Mouse (Mus musculus): ENCODE results near the gene Slc39a13.
"Not testable (repeated sequence)": the region's sequence is repeated elsewhere in the genome, so short reads cannot be mapped to it uniquely, and the experiment has no call there.

Slc39a13 gene

DNA sequence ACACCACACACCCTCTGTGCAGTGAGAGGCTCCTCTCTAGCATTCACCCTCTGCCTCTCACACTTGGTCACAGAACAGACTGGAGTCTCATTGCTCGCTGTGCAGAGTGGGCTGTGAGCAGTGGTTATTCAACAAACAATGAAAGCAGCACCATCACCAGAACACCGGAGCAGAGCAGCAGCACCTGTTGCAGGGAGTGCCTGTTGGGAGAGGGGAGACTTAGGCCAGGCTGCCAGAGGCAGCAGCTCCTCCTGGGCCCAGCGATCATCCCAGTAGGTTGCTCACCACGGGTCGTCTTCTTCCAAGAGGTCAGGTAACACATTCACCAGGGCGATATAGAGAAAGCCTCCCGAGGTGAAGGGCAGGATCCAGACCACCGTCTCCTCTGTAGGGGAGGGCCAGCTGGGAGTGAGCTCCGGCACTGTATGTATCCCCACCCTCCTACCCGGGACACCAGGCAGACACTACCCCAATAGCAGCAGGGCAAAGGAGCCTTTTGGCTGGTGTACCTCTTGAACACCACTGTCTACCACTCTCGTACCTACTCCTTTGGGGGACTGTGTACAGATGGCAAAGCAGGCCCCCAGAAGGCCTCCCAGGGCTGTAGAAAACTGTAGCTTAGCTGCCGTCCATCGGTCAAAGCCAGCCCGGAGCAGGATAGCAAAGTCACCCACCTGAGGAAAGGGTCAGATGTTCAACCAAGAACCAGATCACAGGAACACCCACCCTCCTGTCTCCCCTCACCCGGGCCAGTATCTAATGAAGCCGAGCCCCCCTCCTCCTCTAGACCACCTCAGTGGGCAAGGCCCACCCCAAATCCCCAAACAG lies 7.2 kb downstream of the Slc39a13 start:
- no peak for DNase-seq

DNA sequence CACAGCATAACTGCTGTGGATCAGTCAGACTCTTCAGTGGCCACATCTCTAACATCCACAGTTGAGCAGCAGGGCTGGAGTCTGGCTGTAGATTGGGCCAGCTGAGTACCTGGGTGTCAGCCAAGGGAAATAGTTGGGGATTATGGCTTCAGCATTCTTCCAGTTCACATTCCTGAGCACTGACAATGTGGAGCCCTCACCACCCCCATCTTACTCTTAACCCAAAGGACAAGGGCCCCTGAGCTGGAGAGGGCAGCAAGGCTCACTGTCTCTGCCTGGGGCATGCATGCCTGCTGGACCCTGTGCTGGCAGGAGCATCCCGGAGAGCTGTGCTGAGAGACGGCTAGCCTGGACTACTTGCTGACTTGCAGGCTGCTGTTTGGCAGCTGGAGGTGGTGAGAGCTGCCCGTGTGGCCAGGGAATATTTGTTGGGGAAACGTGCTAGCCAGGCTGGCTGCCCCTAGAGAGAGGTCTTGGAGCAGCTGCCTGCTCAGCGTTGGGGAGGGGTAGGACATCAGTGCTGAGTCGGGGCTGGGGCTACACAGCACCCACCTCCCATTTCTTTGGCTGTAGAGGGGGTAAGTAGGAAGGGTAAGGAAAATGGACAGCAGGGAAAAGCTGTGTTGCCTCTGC lies 8.3 kb downstream of the Slc39a13 start:
- DNase-seq = no peak

DNA sequence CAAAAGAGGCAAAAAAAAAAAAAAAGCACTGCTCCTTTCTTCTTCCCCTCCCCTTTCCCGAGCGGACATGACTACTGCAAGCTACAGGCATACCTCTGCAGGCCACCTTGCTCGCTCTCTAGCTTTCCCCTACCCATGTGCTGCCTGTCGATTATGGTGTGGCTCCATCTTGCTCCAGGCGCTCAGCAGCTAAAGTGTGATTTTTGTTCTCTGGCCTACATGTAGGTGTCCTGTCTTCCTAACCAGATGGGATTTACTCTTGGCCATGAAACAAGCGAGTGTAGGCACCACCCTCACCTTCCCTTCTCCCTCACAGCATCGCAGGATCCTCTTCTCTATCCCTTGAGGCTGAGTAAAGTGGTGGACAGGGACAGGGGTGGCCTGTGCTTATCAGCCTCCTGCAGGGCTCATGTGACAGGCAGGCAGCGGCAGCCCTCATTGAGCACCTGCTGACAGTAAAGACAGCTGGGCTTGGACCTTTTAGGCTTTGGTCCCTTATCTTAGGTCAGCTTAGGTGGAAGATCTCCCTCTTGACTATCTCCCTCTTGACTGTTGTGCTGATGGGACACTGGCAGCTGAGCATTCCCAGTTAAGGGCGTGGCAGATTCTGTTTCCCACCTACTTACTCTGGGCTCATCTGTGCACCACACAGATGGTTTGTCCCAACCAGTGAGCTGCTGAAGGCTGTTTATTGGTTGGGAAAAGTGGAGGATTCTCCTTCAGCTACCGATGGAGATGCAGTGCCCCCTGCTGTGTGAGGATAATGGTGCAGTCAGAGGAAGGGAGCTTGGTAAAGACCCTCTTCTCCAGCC lies 9.5 kb downstream of the Slc39a13 start:
- peak; percentile 74 for DNase-seq

DNA sequence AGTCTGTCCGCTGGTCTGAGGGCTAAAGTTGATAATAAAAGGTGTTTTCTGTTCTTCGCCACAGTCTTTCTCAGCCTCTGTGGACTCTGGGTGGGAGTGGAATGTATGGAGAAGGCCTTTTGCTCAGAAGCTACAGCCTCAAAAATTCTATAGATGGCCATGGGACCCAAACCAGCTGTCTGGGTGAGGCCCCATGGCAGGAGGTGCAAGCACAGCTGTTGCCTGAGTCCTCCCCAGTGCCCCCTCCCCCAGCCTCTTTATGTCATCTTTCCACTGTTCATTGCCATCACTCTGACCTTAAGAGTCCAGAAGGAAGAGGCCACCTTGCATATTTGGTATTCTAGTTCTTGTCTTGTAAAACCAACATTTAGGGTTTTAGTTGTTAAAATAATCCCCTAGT lies 10.8 kb downstream of the Slc39a13 start:
- DNase-seq = no peak

DNA sequence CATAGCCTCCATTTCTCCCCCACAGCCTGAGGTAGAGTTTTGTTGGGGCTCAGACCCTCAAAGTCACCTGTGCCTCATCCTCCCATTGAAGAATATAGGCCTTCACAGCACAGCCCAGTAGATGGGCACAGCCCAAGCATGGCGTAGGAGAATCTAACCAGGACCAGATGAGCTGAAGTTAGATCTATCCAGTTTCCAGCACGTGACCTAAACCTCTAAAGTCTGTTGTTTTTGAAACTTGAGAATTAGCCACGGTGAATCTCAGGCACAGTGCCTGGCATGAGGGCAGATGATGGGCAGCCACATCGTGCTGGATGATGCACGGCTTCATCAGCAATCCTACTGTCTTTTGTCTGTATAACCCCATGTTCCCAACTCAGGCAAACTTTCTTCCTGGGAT lies 11.8 kb downstream of the Slc39a13 start:
- DNase-seq = no peak

DNA sequence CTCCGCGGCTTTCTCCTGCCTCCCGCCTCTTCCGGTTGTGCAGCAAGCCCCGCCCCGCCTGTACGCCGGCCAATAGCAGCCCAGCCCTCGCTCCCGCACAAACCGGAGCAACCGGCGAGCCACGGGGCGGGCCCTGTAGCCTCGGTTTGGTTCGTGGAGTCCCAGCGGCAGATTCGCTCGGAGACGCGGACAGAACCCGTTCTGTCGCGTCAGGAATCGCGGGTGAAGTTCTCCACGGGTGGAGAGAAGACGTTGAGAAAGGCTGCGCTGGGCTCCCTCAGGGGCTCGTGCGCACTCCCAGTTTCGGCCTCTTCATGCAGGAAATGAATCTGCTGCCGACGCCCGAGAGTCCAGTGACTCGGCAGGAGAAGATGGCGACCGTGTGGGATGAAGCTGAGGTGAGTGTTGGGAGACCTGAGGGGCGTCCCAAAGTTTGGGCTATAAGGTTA lies 16.3 kb downstream of the Slc39a13 start, which contains the start of gene Psmc3:
Psmc3 (plus strand) TSS at position 76 of the 449 bp plus-strand sequence.
- peak; percentile 96 for DNase-seq

DNA sequence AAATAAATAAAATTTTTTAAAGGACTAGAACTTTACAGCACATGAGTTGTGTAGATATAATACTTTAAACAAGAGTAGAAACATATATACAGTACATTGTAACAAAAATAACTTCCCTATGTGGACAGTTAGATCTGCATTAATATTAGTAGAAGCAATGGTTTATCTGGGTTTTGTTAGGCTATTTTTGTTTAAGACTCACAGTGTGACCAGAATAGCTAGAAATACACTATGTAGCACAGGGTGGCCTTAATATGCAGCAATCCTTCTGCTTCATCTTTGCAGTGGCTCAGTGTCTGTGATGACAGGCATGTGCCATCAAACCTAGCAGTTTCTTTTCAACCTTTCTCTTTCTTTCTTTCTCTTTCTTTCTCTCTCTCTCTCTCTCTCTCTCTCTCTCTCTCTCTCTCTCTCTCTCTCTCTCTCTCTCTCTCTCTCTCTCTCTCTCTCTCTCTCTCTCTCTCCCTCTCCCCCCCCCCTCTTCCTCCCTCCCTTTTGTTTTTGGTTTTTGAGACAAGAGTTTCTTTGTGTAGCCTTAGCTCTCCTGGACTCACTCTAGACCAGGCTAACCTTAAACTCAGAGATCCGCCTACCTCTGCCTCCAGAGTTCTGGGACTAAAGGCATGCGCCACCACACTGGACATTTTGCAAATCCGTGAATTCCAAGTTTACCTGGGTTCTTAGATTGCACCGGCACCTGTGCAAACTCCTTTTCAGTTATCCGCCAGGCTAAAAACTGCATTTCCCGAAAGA lies 16.9 kb downstream of the Slc39a13 start:
- DNase-seq = peak; percentile 15

DNA sequence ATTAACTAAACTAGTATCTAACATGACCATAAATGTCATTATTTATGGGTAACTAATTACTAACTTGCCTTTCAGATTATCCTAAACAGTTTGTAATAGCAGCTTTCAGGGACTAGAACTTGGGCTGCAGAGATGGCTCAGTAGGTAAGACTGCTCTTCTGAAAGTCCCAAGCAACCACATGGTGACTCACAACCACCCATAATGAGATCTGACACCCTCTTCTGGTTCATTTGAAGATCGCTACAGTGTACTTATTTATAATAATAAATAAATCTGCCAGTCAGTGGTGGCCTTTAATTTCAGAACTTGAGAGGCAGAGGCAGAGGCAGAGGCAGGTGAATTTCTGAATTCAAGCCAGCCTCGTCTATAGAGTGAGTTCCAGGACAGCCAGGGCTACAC lies 17.5 kb downstream of the Slc39a13 start:
- DNase-seq = peak; percentile 26

DNA sequence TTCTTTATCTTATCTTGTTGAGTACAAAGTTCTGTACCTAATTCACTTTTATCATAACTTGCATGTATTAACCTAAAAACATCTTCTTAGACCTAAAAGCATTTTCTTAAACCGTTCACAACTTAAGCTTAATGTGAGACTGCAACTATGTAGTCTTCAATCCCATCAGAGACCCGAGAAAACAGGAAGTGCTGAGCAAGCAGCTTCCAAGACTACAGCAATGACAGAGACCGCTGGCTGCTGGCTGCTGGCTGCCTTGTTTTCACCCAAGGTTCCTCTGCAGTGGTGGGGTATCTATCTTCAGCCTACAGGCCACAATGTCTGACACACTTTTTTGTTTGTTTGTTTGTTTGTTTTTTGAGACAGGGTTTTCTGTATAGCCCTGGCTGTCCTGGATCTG lies 18.3 kb downstream of the Slc39a13 start:
- no peak for DNase-seq

DNA sequence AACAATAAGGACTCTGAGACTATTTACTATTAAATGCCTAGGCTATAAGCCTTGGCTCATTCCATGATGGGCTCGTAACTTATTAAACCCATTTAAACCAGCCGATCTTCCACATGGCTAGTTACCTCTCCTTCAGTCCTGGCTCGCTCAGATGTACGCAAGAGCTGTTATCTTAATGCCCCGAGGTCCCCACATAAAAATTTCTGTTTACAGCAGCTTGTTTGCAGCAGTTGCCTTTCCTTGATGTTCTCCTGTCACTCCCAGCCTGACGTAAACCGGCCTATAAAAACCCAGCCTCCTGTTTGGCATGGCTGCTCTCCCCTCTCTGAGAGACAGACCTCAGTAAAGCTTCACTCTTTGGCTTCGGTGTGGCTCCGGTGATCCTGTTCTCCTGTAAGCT lies 22.9 kb downstream of the Slc39a13 start:
- DNase-seq = peak; percentile 26

DNA sequence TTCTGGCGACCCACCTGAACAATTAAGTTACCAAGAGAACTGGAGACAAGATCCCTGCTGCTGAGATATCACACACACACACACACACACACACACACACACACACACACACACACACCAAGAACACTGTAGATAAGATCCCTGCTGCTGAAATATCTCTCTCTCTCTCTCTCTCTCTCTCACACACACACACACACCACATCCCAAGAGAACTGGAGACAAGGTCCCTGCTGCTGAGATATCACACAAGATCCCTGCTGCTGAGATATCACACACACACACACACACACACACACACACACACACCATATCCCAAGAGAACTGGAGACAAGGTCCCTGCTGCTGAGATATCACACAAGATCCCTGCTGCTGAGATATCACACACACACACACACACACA lies 24.4 kb downstream of the Slc39a13 start:
- DNase-seq = not testable (repeated sequence)

DNA sequence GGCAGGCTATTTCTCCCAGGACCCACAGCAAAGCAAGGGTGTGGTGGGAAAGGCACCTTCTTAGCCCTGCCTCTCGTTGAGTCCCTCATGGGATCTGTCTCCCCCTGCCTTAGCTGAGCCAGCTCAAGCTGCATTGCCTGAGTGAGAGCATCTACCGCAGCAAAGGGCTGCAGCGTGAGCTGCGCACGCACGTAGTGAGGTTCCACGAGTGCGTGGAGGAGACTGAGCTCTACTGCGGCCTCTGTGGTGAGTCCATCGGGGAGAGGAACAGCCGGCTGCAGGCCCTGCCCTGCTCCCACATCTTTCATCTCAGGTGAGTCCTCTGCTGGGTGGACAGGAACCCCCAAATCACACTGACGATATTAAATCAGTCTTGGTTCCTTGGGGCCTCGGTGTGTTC lies 25.5 kb downstream of the Slc39a13 start:
- DNase-seq = no peak

DNA sequence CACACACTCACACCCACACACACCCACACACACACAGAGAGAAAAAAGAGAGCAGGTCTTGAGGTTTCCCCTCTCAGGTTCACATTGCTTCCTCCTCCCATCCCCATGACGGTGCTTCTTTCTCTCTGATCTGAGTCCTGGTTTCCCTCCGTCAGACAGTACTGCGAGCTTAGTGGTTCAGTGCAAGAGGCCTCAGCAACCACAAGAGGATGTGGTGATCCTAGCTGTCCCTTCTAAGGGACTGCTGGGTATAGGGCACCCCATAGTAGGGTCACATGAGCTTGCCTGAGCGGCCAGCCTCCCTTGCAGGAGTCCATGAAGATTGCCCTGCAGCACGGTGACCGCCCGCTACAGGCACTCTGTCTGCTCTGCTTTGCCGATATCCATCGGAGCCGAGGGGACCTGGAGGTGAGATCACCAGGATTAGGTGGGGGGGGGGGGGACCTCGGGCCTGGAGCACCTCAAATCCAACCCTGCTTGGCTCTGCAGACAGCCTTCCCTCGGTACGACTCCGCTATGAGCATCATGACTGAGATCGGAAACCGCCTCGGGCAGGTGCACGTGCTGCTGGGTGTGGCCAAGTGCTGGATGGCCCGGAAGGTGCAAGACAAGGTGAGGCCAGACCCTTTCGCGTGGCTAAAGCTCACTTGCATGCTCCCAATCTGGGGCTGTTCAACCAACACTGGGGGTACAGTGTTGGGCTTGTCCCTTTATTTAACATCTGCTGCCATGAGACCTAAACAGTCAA lies 27.4 kb downstream of the Slc39a13 start:
- no peak for DNase-seq

DNA sequence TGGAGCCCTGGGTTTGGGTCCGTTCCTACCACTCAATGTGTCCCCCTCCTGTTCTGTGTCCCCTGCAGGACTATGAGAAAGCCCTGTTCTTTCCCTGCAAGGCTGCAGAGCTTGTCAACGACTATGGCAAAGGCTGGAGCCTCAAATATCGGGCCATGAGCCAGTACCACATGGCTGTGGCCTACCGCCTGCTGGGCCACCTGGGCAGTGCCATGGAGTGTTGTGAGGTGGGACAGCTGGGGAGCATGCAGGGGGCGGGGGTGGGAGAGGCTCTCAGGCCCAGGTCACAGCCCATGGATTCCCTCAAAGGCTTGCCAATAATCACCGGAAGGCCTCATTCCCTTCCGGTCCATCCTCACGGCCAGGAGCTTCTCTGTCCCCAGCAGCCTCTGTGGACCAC lies 28.4 kb downstream of the Slc39a13 start:
- DNase-seq = no peak

DNA sequence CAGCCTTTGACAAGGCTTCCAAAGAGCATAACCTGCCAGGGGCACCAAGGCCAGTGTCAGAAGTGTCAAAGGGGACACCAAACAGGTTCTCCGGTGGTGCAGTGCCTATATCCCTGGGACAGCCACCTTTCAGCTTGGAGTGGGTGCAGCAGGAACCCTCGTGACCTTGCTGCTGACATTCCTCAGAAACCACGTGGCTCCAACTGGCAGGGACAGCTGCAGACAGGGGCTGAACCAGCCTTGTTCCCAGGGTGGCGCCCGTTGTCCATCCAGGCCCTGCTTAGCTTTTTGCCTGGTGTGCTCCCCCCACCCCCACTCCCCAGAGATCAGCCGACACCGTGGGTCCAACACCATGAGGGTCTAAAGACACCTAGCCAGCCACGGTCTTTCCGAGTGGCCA lies 34.8 kb downstream of the Slc39a13 start, which contains the start of gene Rapsn:
Rapsn (plus strand) TSS at position 236 of the 400 bp plus-strand sequence.
- DNase-seq = peak; percentile 34

DNA sequence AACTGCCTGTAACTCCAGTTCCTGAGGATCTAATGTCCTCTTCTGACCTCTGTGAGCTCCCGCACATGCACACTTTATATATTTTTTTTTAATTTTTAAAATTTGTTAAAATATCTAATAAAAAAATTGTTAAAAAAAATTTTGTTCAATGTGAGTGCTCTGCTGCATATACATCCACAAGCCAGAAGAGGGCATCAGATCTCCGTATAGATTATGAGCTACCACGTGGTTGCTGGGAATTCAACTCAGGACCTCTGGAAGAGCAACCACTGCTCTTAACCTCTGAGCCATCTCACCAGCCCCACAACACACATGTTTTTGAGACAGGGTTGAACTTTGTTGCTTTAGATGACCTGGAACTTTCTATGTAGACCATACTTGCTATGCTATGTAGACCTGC lies 37.2 kb downstream of the Slc39a13 start:
- peak; percentile 42 for DNase-seq

DNA sequence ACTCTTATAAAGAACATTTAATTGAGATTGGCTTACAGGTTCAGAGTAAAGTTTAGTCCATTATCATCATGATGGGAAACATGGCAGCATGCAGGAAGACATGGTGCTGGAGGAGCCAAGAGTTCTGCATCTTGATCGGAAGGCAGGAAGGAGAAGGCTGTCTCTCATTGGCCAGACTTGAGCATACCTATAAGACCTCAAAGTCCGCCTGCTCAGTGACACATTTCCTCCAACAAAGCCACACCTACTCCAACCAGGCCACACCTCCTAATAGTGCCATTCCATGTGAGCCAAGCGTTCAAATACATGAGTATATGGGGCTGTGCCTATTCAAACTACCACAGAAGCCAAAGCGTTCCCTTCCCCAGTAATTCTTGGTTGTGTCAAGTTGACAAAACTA lies 39.0 kb downstream of the Slc39a13 start:
- DNase-seq = no peak

DNA sequence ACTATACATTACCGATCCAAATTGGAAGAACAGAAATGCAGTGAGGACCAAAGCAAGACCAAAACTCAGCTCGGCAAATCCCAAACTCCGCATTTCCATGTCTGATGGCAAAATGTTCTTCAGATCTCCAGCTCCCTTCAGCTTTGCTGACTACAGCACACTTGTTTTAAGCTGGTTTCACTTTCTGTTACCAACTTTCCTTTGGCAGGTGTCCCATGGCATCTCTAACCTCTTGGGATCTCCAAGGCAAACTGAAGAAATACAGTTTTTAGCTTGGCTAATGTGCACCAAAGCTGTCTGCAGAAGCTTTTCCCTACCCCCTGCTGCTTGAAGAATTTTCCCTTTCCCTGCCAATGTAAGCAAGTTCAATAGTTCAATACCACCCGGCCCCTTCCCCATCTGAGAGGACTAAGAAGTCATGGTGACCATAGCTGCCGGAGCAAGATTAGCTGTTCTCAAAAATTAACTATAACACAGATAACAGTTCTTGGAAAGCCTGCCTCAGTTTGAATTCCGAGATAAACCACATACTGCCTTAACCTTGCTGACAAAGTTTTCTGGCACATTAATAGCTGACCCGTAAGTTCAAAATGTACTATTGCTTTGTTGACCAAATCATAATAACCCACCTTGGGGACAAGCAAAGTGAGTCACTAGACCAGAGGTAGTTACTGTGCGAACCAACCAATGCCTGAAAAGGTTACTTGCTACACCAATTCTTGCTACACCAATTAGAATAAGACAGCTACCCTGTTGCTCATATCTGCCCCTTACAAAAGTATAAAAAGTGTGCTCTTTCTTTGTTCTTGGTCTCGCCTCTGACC lies 42.6 kb downstream of the Slc39a13 start:
- no peak for DNase-seq

DNA sequence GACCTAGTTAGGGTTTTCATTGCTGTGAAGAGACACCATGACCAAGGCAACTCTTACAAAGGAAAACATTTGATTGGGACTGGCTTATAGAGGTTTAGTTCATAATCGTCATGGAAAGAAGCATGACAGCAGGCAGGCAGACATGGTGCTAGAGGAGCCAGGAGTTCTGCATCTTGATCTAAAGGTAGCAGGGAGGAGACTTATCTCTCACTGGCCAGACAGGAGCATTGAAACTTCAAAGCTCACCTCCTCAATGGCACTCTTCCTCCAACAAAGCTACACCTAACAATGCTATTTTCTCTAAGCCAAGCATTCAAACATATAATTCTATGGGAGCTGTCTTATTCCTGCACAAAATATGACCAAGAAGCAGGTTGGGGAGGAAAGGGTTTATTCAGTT lies 43.7 kb downstream of the Slc39a13 start:
- DNase-seq = no peak

DNA sequence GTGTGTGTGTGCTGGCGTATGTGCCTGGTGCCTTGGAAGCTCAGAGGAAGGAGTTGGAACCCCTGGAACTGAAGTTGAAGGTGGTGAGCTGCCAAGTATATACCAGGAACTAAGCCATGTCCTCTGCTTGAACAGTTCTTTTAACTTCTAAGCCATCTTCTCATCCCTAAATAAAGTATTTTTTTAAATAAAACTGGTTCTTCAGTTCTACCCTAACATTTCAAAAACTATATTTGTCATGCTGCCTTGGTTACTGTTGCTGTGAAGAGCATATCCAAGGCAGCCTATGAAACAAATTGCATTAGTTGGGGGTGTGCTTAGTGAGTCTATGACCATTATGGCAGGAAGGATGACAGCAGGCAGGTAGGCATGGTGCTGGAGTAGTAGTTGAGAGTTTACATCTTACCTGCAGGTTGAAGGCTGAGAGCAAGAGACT lies 45.1 kb downstream of the Slc39a13 start:
- DNase-seq = no peak

DNA sequence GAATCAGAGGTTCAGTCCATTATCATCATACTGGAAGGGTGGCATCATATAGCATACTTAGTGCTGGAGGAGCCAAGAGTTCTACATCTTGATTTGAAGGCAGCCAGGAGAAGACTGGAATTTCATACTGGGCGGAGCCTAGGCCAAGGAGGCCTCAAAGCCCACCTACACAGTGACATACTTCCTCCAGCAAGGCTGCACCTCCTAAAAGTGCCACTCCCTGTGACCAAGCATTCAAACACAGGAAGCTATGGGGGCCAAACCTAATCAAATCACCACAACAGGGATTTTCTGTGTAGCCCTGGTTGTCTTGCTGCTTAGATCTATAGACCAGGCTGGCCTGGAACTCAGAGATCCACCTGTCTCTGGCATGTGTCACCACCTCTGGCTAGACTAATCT lies 46.3 kb downstream of the Slc39a13 start:
- DNase-seq = no peak
